Mouse (Mus musculus) cerebellum, adult 2 months (tissue): ENCODE results near the gene Swap70. TPM values are rescaled to one million over a fixed set of nuclear protein-coding genes. Genes with fewer than 3 reads are reported as not detected.

Source experiments
- DNase-seq, 2 experiments: peaks; one replicate each; pipeline ENCODE4 v3.0.0; 2021
- H3K27ac ChIP-seq: fragments of 200-500 bp; 2 replicates; pipeline ENCODE4 v1.5.1; 2012; ENCODE audit warnings: low read length, control low read depth, inconsistent platforms; ENCODE audit not compliant: insufficient read depth
- H3K27me3 ChIP-seq: fragments of 200-500 bp; 2 replicates; pipeline ENCODE4 v1.6.1; 2012; ENCODE audit warnings: inconsistent platforms, mild to moderate bottlenecking, low read length, moderate library complexity; ENCODE audit not compliant: control insufficient read depth, insufficient read depth
- H3K4me1 ChIP-seq: fragments of 200-500 bp; 2 replicates; pipeline ENCODE4 v1.6.1; 2011; ENCODE audit warnings: low read length; ENCODE audit not compliant: control insufficient read depth, insufficient read depth
- H3K4me3 ChIP-seq: fragments of 200-500 bp; replicated peaks from 2 replicates; pipeline ENCODE3; 2011; ENCODE audit warnings: mild to moderate bottlenecking, low read depth, low read length, control low read depth; ENCODE audit not compliant: insufficient read depth
- CTCF ChIP-seq: fragments of 200-500 bp; IDR thresholded peaks from 2 replicates; pipeline ENCODE4 v1.5.1; 2011; ENCODE audit warnings: low read depth, mild to moderate bottlenecking, control low read depth, low read length, moderate library complexity, borderline replicate concordance; ENCODE audit not compliant: insufficient read depth
- POLR2A ChIP-seq: fragments of 200-500 bp; IDR thresholded peaks from 2 replicates; pipeline ENCODE4 v1.6.1; 2011; ENCODE audit warnings: low read length, control low read depth, borderline replicate concordance; ENCODE audit not compliant: insufficient read depth
- WGBS: fragments of 180-500 bp; shearing (Covaris S2); methylation state at CpG from one replicate; pipeline ENCODE4 v1.1.7; 2018; 5-methylcytosine and 5-hydroxymethylcytosine counted together
- polyA plus RNA-seq: library from polyadenylated mRNA; depleted of rRNA; stranded (reverse); fragments of >200 nt; gene quantifications from 2 replicates; pipeline ENCODE4 v1.2.3, GENCODE M21; 2012

Swap70 gene
- polyA plus RNA-seq, 1 experiment, result 5.4 TPM

DNA sequence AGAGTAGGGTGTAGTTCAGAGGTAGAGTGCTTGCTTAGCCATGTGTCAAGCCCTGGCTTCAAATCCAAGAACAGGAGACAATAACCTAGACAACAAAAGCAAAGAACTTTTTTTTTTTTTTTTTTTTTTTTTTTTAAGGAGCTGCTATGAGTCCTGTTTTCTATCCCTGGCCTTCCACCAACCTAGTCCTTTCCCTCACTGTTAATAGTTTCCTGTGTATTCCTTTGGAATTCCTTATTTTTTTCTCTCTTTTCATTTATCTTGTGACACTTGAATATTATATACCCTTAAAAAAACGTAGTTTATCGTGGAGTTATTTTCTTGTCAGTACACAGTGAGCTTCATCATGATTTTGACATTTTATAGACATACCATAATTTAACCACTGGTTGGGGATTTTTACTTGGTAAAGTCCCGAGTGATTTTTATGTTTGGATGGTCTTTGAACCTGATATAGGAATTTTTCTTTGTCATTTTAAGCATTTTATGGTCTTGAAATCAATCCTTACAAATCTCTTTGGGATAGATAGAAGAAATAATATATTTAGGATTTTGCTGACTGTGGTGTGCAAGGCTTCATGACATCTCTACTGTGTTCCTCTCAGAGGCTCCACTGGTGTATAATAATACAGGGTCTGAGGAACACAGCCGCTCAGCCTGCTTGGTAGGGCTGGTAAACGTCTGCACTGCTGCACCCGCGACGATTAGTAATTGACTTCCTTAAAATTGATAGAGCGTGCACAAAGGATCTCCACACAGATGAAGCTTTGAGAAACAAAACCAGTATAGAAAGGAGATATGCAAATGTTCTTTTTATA, 20.2 kb downstream of the Swap70 start:
- Histone ChIP-seq H3K27me3 (no peaks in the 10 kb centered on the region), H3K27ac (no peak overlapping the region), H3K4me3 (no peak overlapping the region), H3K4me1 (no peaks in the 10 kb centered on the region; the same call in none of the 2 replicates)
- no peak for TF ChIP-seq POLR2A
- no peak for TF ChIP-seq CTCF
- 82% methylated on average over 9 of the region's 9 CpGs for WGBS
- no peak for DNase-seq

DNA sequence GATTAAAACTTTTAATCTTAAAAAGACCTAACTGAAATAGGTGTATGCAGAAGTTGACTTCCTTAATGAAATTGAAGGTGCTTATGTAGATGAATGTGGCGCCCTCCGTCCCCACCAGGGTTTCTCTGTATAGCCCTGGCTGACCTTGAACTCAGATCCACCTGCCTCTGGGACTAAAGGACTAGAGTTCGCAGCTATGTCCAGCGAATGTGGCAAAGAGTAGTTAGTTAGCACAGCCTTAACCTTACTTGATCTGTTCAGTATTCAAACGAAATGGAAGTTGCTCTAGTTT, 20.7 kb downstream of the Swap70 start:
- H3K4me3 ChIP-seq, result no peak overlapping the region
- no peaks in the 10 kb centered on the region for H3K27me3 ChIP-seq
- no peak overlapping the region for H3K27ac ChIP-seq
- no peak for DNase-seq
- TF ChIP-seq CTCF (no peak), POLR2A (no peak)
- H3K4me1 ChIP-seq, result no peaks in the 10 kb centered on the region; the same call in none of the 2 replicates
- 97% methylated on average over 5 of the region's 5 CpGs for WGBS

DNA sequence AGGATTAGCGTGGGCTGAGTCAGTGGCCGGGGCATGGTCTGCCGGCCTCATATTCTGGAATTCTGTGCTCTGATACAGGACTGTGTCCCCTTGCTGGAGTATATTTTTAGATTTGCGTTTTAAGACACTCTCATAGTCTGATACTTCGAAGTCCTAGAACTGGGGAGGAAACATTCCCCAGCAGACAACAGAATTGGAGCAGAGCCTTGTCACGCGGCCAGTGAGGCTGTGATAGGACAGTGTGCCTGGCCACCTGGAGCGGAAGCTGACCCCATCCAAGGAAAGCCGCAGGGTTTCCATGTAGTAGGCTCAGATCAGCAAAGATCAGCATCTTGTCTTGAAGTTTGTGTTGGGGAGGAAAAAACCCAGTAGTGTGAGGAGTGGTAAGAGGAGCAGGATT, 23.6 kb downstream of the Swap70 start:
- 58% methylated on average over 9 of the region's 9 CpGs for WGBS
- DNase-seq, result peak; percentile 14 to 19
- Histone ChIP-seq H3K27me3 (no peaks in the 10 kb centered on the region), H3K27ac (no peak overlapping the region), H3K4me1 (no peaks in the 10 kb centered on the region; the same call in 1 of the 2 replicates), H3K4me3 (no peak overlapping the region)
- TF ChIP-seq CTCF (no peak), POLR2A (no peak)

DNA sequence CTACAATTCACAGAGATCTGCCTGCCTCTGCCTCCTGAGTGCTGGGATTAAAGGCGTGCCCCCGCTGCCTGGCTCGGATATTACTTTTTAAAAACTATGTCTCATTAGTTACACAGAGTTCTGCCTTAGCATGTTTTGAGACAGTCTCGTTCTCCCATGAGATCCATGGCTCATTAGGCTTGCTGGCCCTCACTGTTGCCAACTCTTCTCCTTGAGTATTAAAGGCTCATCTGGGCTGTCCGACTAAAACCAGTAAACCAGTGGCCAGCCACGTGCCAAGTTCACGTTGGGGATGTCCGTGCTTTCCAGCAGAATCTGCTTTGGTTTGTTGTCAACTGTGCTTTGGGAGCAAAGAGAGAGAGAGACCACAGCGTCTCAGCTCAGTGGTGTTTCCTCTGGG, 25.0 kb downstream of the Swap70 start:
- WGBS, result 55% methylated on average over 9 of the region's 9 CpGs
- DNase-seq, result no peak
- Histone ChIP-seq H3K4me3 (no peak overlapping the region), H3K27ac (no peak overlapping the region), H3K4me1 (no peaks in the 10 kb centered on the region; the same call in 1 of the 2 replicates), H3K27me3 (no peaks in the 10 kb centered on the region)
- TF ChIP-seq CTCF, result no peak
- no peak for TF ChIP-seq POLR2A

DNA sequence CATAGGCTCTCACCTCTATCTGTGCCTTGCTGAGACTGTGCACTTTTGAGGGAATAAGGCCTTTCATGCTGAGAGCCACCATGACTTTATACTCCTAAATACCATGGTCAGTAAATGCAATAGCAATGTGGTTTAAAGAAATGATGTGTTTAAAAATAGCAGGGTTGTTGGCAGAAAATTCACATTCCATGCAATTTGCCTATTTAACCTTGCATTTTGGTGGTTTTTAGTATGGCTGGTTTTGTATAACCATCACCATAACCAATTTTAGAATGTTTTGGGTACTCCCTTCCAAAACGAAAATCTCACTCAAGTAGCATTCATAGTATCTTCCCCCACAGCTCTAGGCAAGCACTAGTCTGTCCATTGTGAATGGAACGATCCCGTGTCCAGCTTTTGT, 26.3 kb downstream of the Swap70 start:
- WGBS, result 94% methylated on average over 3 of the region's 3 CpGs
- no peak overlapping the region for H3K4me3 ChIP-seq
- H3K4me1 ChIP-seq, result no peaks in the 10 kb centered on the region; the same call in 1 of the 2 replicates
- no peaks in the 10 kb centered on the region for H3K27me3 ChIP-seq
- H3K27ac ChIP-seq, result no peak overlapping the region
- TF ChIP-seq CTCF, result no peak
- no peak for DNase-seq

DNA sequence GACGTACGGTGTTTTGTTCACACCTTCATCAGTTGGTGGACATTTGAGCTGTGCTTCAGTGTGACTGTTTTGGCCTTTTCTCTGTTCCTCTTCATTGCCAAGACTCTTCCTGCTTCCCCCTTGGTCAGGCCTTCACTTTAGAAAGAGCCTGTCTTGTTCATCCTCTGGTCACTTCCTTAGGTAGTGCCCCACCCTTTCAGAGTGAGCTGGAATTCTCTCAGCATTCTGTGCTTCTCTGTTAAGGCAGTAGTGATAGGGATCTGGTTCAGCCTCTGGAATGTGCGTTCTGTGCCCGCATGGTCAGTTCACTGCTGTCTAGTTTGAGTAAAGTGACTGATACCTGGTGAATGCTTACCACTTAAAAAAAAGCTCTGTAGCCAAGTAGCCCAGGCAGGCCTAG, 27.2 kb downstream of the Swap70 start:
- no peak for TF ChIP-seq CTCF
- TF ChIP-seq POLR2A, result no peak

DNA sequence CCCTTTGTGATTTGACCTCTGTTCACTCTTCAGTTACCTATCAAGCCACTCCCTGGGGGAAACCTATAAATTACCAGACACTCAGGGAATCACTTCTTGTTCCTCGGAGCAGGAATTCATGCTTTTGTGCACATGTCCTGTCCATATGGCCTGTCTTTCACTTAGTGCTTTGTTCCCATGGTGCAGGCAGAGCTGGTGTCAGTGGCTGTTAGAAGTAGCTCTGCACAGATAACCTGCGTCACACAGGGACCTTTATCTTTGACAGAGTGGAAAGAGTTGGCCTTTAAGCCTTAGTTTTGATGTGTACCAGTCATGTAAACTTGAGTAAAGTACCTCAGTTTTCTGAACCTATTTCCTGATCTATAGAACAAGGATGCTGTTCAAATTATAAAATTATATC, 32.4 kb downstream of the Swap70 start:
- Histone ChIP-seq H3K27ac (no peak overlapping the region), H3K27me3 (no peaks in the 10 kb centered on the region), H3K4me3 (no peak overlapping the region), H3K4me1 (no peaks in the 10 kb centered on the region)
- 42% methylated on average over 2 of the region's 2 CpGs for WGBS
- TF ChIP-seq POLR2A, result no peak
- TF ChIP-seq CTCF, result no peak
- DNase-seq, result no peak

More for the DNA sequence above, 27.2 kb downstream of the Swap70 start:
- H3K27ac ChIP-seq, result no peak overlapping the region
- no peak overlapping the region for H3K4me3 ChIP-seq
- WGBS, result 96% methylated on average over 4 of the region's 4 CpGs
- H3K4me1 ChIP-seq, result no peaks in the 10 kb centered on the region; the same call in 1 of the 2 replicates
- no peaks in the 10 kb centered on the region for H3K27me3 ChIP-seq
- DNase-seq, result no peak

DNA sequence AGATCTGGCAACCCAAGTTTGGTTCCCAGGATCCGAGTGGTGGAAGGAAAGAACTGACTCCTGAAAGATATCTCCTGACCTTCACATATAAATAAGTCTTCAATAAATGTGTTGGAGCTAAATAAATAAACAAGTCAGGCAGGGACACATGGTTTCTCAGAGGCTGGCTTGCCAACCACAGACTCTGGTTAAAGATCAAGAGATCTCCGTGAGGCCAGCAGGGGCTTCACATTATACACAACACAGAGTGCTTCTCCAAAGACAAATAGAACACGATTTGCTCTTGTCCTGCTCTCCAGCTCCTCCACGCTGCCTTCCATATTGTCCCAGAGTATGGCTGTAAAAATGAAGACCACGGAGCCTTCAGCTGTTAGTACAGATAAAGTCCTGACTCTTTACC, 32.9 kb downstream of the Swap70 start:
- no peak overlapping the region for H3K27ac ChIP-seq
- H3K4me1 ChIP-seq, result no peaks in the 10 kb centered on the region
- WGBS, result 88% methylated on average over 5 of the region's 5 CpGs
- H3K4me3 ChIP-seq, result no peak overlapping the region
- DNase-seq, result no peak
- TF ChIP-seq CTCF (no peak), POLR2A (no peak)
- H3K27me3 ChIP-seq, result no peaks in the 10 kb centered on the region
